Mouse (Mus musculus) left cerebral cortex, adult 2 months (tissue): ENCODE measurements around the gene Pdx1. TPM values are rescaled to one million over a fixed set of nuclear protein-coding genes. Genes with fewer than 3 reads are reported as not detected.
A peak's percentile ranks its signal among the peaks of the same experiment; 100 is the strongest.

Experiments
- DNase-seq, 2 experiments: peaks; one replicate each; pipeline ENCODE4 v3.0.0; 2021 to 2022; ENCODE audit warnings: low spot score in 2 of 2, mixed read lengths in 1 of 2; ENCODE audit errors: extremely low spot score in 1 of 2
- H3K27ac ChIP-seq: fragments of 200-600 bp; 2 replicates; pipeline ENCODE4 v1.8.1; 2022
- H3K4me3 ChIP-seq: fragments of 200-600 bp; 2 replicates; pipeline ENCODE4 v1.8.1; 2022
- CTCF ChIP-seq: fragments of 200-600 bp; IDR thresholded peaks from 2 replicates; pipeline ENCODE4 v1.8.1; 2022; ENCODE audit warnings: antibody characterized with exemption, mild to moderate bottlenecking, moderate library complexity
- intact Hi-C: fragments of 180-260 bp; cut with DNase I; formaldehyde crosslinking; loops from one replicate; pipeline ENCODE4 v1.15.1; 2025
- total RNA-seq, 2 experiments: library from RNA; stranded (reverse); gene quantifications; 2 replicates each; pipeline ENCODE4 v1.2.3; 2021

Pdx1 gene
- total RNA-seq, 2 experiments from 2014 or later: not detected

DNA sequence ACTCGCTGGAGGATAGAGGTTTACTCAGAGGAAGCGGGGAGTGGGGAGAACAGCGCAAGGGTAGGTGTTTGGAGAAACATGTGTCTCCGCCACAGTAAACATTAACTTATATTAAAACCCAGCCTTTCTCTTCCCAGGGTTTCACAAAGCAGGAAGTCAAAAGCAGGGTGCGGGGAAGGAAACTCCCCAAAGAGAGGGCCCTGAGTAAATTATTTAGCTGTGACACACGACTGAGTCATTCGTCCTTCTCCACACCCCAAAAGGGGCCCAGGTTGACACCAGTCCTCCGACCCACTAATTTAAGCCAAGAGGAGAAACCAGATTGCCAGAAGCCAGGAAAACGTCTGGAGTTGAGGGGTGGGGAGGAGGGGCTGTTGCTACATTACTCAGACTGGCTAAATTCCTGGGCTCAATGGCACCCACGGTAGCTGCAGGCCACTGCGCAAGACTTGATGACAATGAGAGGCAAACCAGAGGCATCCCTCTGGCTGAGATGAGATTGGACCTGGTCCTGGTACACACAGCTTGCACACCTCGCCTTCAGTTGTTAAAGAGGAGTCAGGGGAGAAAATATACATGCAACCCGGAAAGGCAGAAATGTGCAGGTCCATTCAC, 22.9 kb downstream of the Pdx1 start:
- DNase-seq: no peak
- no peak for TF ChIP-seq CTCF
- Histone ChIP-seq H3K27ac (no peak overlapping the region), H3K4me3 (no peak overlapping the region)
- intact Hi-C loops: no loop called here

DNA sequence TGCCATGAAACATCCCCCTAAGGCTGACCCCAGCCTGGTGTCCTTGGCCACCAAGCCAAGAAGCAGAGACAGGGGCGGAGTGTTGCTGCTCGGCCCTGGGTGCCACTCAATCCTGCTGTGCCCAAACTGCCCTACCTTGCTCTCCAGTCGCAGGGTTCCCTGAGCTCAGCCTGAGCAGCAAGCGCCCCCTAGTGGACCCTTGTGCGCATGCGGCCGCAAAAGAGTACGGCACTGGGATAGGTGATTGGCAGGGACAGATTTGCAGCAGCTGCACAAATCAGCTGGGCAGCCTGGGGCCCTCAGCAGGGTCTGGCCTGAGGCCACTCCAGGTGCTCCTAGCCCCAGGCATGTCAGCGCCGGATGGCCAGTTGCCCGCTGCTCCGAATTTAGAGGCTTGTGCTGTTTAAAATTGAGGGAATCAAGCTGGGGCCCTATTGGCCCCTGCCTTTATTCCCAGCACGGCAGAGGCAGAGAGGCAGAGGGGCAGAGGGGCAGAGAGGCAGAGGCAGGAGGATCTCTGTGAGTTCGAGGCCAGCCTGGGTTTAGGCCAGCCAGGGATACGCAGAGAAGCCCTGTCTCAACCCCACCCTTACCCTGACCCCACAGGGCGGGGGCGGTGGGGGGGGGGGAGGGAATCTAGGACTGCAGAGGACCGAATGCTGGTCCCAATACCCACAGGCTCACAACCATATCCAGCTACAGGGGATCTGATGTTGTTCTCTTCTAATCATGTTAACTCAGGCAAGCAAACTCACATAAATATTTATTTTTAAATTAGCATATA, 23.6 kb downstream of the Pdx1 start:
- peak; percentile 80 for TF ChIP-seq CTCF
- peak; percentile 50 to 51 for DNase-seq
- Histone ChIP-seq H3K27ac (no peak overlapping the region), H3K4me3 (no peak overlapping the region)
- intact Hi-C loops: no loop called here

DNA sequence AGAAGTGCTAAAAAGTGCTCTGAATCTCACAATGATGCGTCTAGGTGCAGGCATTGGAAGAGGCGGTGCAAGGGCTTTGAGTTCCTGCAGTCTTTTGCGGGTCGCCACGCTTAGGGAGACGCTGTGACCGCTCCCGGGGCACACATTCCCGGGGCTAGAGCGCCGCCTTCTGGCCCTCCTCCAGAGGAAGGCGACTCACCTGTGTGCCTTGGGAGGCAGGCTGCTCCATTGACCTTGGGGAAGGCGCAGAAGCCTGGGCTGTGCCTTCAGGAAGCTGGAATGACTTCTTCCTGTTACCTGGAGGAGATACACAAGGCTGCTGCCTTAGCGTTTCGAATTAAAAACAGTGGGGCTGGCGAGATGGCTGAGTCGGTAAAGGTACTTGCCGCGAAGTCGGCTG, 24.4 kb downstream of the Pdx1 start:
- TF ChIP-seq CTCF: no peak; the same call in none of the 2 replicates
- no peak overlapping the region for H3K4me3 ChIP-seq
- no peak for DNase-seq
- no peak overlapping the region for H3K27ac ChIP-seq
- intact Hi-C loops: loop anchor here (2.0 kb wide), 1 partner anchor 311 kb away; no protein-coding TSS in a partner anchor

DNA sequence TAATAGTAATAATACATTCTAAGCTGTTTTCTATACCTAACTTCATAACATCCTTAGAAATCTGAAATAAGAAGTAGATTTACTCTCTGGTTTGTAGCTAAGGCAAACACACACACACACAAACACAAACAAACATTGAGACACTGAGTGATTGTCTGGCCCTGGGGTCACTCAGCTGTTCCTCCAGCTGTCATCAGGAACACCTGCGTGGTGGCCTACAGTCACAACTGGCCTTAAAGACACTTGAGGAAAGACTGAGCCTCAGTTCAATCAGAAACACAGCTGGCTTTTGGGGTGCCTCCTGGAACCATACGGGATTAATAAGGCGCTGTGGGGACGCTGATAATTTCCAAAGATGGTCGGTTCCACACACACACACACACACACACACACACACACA, 27.5 kb downstream of the Pdx1 start:
- DNase-seq: no peak
- intact Hi-C loops: loop anchor here (5.0 kb wide), 1 partner anchor 70 kb away; no protein-coding TSS in a partner anchor
- no peak overlapping the region for H3K4me3 ChIP-seq
- H3K27ac ChIP-seq: no peak overlapping the region
- TF ChIP-seq CTCF: no peak

DNA sequence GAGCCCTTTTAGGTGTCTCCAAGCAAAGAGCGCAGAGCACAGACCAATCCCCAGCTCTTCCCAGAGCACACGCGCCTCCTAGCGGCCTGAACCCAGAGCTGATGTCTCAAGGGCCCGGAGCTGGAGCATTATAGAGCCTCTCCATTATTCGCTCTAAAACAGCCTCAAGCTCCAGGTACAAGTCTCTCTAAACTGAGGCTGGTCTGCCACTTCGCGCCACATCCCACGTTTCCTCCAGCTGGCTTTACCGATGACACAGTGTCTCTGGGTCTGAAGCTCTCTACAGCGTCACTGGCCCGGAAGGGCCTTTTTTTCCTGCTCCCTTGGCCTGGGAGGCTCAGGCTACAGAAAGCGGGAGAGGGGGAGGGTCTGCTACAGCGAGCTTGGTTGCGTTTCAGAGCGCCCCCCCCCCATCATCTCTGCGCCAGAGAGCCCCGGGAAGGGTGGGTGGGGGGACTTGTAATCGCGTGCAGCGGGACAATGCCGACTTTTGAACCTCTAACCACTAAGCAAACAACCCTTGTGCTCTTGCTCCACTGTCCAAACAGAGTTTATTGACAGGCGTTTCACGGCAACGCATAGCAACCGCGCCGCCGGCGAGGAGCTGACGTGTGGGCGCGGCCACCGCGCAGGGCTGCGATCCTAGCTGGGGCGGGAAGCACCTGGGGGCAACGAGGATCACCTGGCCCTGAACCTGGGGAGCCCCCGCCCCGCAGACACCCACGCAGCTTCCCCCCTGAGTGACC, 29.7 kb downstream of the Pdx1 start:
- peak; percentile 62 for TF ChIP-seq CTCF
- H3K27ac ChIP-seq: no peak overlapping the region
- DNase-seq: no peak
- intact Hi-C loops: loop anchor here (5.0 kb wide), 1 partner anchor 72 kb away; no protein-coding TSS in a partner anchor
- no peak overlapping the region for H3K4me3 ChIP-seq

DNA sequence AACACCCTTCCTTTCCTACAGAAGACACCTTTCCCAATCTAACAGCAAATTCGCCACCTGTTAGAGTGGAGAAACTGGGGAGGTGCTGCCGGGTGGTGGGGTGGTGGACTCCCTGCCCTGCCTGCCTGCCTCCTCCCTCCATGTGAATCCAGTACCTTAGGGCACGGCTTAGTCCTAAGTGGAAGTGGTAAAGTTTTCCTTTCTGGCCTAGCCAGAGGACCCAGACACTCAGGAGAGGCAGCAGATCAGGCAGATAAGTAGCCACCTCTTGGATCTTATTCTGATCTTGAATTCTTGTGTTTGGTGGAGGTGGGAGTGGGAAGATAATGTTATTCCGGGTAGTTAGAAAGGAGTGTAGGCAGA, 30.2 kb downstream of the Pdx1 start:
- no peak for DNase-seq
- intact Hi-C loops: loop anchor here (5.0 to 10.0 kb wide), 2 partner anchors 113 to 425 kb away; partner anchors contain the start of genes Flt1 and Gsx1
- no peak for TF ChIP-seq CTCF
- Histone ChIP-seq H3K4me3 (no peak overlapping the region), H3K27ac (no peak overlapping the region)

DNA sequence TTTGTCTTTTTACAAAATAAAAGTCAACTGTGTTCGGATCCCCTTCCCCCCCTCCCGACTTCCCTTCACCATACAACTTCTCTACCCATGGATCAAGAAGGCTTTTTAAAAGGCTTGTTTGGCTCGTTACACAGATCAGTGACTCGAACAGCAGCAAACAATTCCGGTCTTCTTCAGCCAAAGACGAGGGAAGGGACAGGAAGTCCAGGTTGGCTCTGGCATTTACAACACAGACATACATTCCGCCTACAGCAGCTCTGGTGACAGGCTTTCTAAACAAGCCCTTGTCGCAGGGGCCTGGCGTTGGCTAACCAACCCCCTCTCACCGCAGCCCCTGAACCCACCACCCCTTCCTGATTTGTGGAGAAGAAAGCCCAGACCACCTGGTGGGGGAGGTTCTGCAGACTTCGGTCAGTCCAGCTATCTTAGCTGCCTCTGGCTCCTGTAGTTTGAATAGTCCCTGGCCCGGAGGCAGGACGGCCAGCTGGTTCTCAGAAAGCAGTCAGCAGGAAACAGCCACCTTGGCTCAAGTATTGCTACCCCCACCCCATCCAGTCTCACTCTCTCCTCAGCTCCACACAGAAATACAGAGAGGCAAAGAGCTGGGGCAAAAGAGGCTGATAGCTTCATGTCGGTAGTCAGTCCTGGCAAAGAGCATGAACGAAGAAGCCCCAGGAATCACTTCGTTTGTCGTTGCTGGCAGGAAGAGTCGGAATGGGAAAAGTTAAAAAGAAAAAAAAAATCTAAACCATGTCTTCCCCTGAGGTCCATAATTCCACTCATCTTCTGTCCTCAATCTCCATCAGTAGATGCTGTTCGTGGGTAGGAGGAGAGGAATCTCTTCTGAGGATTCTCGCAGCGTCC, 31.4 kb downstream of the Pdx1 start:
- no peak for DNase-seq
- intact Hi-C loops: loop anchor here (5.0 to 10.0 kb wide), 2 partner anchors 114 to 424 kb away; partner anchors contain the start of genes Flt1 and Gsx1
- no peak for TF ChIP-seq CTCF
- Histone ChIP-seq H3K27ac (no peak overlapping the region), H3K4me3 (no peak overlapping the region)

DNA sequence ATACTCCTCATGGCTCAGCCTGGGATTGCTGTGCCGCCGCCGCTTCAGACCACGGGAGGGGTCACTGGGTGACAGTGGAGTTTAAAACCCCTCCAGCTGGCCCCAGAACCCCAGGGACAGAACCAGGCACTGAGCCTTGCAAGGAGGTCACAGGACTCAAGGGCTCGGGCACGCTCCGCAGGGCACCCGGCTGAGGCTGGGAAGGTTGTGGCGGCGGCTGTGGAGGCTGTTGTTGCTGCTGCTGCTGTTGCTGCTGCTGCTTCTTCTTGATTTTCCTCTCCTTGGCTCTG, 32.0 kb downstream of the Pdx1 start:
- TF ChIP-seq CTCF: no peak
- Histone ChIP-seq H3K4me3 (no peak overlapping the region), H3K27ac (no peak overlapping the region)
- intact Hi-C loops: loop anchor here (5.0 to 10.0 kb wide), 2 partner anchors 114 to 423 kb away; partner anchors contain the start of genes Flt1 and Gsx1
- no peak for DNase-seq

DNA sequence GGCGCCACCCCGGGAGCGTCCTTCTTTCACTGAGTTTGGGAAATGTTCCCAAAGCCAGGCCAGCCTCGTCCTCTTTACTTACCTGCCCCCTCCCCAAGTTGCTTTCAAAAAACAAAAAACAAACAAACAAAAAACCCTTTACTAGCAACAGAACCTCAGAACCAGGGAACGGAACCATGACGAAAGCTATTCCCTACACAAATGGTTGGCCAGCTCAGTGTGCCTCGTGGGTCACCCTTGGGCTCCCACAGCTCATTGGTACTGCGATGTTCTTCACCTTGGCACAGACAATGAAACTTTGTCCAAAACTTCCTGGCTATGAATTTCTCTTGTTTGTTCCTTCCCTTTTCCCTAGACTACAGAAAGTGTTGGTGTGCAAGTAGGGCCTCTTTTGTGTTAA, 32.4 kb downstream of the Pdx1 start:
- no peak for DNase-seq
- TF ChIP-seq CTCF: no peak

DNA sequence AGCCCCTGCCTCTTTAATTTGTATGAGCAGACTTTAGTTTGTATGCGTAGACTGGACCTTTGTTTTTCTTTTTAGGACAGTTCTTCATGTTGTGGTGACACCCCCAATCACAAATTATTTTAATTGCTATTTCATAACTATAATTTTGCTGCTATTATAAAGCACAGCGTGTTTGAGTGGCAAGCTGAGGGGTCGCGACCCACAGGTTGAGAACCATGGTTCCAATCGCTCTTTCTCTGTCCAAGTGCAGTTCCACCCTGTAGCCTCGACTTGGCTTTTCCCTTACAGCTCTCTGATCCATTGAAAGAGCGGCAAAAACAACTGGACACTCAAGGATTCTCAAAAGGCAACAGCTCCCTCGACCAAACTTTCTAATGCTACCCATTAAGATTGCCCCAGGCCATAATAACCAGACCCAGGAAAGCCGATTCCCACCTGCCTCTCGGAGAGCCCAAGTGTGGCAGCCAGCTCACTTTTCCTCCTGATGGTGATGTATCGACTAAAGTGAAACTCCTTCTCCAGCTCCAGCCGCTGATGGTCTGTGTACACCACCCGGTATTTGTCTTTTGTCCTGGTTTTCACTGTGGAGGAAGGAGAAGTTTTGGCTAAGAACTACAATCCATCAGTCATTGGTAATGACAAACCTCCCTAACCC, 33.1 kb downstream of the Pdx1 start:
- no peak overlapping the region for H3K27ac ChIP-seq
- no peak overlapping the region for H3K4me3 ChIP-seq
- DNase-seq: no peak
- intact Hi-C loops: loop anchor here (5.0 to 10.0 kb wide), 2 partner anchors 116 to 422 kb away; partner anchors contain the start of genes Flt1 and Gsx1
- TF ChIP-seq CTCF: no peak

More for the DNA sequence above, 32.4 kb downstream of the Pdx1 start:
- H3K4me3 ChIP-seq: no peak overlapping the region
- H3K27ac ChIP-seq: no peak overlapping the region
- intact Hi-C loops: loop anchor here (5.0 to 10.0 kb wide), 2 partner anchors 115 to 423 kb away; partner anchors contain the start of genes Flt1 and Gsx1
